Mouse (Mus musculus): ENCODE data around the gene Iqgap2. TPM values are rescaled to one million over a fixed set of nuclear protein-coding genes. Genes with fewer than 3 reads are reported as not detected.

Iqgap2 gene
- polyA plus RNA-seq, 1 experiment from 2014 or later = 5.2 TPM

DNA sequence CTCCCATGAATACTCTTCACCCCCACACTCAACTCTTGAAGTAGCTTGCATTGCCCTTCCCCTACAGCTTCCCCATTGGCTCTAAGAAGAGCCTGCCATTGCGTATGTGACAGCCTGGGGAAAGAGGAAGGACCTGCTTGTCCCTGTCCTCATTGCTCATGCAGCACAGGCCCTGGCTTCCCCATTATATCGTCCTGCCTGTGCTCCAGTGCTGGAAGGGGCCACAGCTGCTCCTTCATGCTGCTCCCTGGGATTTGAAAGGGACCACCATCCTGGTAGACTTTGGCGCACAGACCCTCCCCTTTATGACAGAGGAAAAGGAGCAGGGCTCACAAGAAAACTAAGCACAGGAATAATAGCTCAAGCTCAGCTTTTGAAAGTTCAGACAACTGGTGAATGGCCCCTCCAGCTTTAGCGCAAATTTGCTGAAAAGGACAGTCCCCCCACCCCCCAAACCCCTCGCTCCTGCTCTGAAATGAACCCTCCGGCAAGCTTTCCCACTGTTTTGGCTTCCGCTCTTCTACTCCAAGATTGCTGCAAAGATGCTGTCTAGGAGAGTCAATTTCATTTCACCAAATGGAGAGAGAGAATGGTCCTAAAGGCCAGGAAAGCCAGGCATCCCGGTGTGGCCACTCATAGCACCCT lies 22.7 kb downstream of the Iqgap2 start:
- Histone ChIP-seq H3K4me1 (replicated peaks; ENCODE audit: control insufficient read depth, insufficient read depth, low read length) (no peaks in the 10 kb centered on the region; the same call in 1 of the 2 replicates), H3K9ac (ENCODE audit: low read length) (no peak overlapping the region), H3K27me3 (ENCODE audit: control insufficient read depth, insufficient read depth, low read depth, low read length) (no peaks in the 10 kb centered on the region), H3K4me2 (ENCODE audit: low read depth, low read length) (no peak overlapping the region), H3K9me3 (ENCODE audit: control insufficient read depth, low read length) (no peaks in the 10 kb centered on the region), H3K36me3 (ENCODE audit: control insufficient read depth, insufficient read depth, low read length) (no peaks in the 10 kb centered on the region), H3K27ac (ENCODE audit: low read length) (no peak overlapping the region), H3K4me3 (ENCODE audit: low read length) (no peak overlapping the region)
- WGBS = 66% methylated on average over 8 of the region's 8 CpGs
- ATAC-seq (ENCODE audit: low read depth) = no peak

DNA sequence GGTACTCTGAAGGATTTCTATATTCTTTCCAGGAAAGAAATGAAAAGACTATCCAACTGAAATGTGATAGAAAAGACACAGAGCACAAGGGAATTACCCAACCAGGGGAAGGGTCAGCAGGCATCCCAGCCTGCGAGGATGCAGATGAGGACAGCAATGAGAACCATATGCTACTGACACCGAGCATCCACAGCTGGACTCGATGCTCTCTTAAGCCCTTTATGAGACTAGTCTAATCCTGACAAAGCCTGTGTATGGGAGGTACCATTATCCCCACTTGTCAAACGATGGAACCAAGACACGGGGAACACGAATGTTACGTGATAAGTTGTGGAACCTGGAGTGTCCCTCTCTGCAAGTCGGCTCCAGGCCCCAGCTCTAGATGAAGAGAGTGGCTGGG lies 29.5 kb downstream of the Iqgap2 start:
- Histone ChIP-seq H3K36me3 (ENCODE audit: control insufficient read depth, insufficient read depth, low read length) (no peaks in the 10 kb centered on the region), H3K4me2 (ENCODE audit: low read depth, low read length) (no peak overlapping the region), H3K9me3 (ENCODE audit: control insufficient read depth, low read length) (no peaks in the 10 kb centered on the region), H3K4me3 (ENCODE audit: low read length) (no peak overlapping the region), H3K9ac (ENCODE audit: low read length) (no peak overlapping the region), H3K27ac (ENCODE audit: low read length) (no peak overlapping the region), H3K4me1 (replicated peaks; ENCODE audit: control insufficient read depth, insufficient read depth, low read length) (no peaks in the 10 kb centered on the region), H3K27me3 (ENCODE audit: control insufficient read depth, insufficient read depth, low read depth, low read length) (no peaks in the 10 kb centered on the region)
- no peak for ATAC-seq (ENCODE audit: low read depth)
- WGBS = 75% methylated on average over 8 of the region's 8 CpGs

DNA sequence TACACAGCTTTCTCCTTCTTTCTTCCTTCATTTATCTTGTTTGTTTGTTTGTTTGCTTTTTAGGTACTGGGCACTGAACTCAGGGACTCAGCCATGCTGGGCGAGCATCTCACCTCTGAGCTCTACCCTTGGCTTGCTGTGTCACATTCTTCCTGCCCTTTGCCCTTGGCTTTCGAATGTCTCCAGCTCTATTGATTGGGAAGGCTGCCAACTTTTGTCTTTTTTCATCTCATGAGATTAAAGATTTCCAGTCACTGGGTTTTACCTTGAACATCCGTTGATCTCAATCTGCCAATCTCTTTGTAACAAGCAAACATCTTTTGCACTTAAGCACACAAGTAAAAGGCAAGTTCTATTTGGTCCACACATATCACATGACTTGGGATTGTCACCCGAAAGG lies 32.5 kb downstream of the Iqgap2 start:
- WGBS = 61% methylated on average over 4 of the region's 4 CpGs
- H3K9ac ChIP-seq (ENCODE audit: low read length) = no peak overlapping the region
- ATAC-seq (ENCODE audit: low read depth) = no peak

DNA sequence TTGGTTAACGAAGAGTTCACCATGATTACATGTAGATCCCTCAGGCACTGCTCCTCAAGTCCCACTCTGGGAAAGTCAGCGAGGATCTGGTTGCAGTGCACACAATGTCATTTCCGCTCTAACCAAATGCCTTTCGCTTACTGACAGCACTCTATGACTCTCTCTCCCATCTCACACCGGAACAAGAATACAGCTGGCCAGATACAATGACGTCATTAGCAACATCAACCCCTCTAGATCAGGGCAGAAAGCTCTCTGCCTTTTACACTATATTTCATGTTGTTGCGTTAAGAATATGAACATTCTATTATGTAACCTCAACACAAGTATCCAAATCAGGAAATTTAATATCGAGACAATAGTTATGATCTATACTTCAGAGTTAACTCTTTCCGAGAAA lies 32.9 kb downstream of the Iqgap2 start:
- Histone ChIP-seq H3K9me3 (ENCODE audit: control insufficient read depth, low read length) (no peaks in the 10 kb centered on the region), H3K27me3 (ENCODE audit: control insufficient read depth, insufficient read depth, low read depth, low read length) (no peaks in the 10 kb centered on the region), H3K36me3 (ENCODE audit: control insufficient read depth, insufficient read depth, low read length) (no peaks in the 10 kb centered on the region), H3K27ac (ENCODE audit: low read length) (no peak overlapping the region), H3K4me1 (replicated peaks; ENCODE audit: control insufficient read depth, insufficient read depth, low read length) (no peaks in the 10 kb centered on the region), H3K9ac (ENCODE audit: low read length) (no peak overlapping the region), H3K4me3 (ENCODE audit: low read length) (no peak overlapping the region), H3K4me2 (ENCODE audit: low read depth, low read length) (no peak overlapping the region)
- ATAC-seq (ENCODE audit: low read depth) = no peak
- 75% methylated on average over 9 of the region's 9 CpGs for WGBS

More for the DNA sequence above, 32.5 kb downstream of the Iqgap2 start:
- H3K4me1 ChIP-seq (replicated peaks; ENCODE audit: control insufficient read depth, insufficient read depth, low read length) = no peaks in the 10 kb centered on the region
- no peak overlapping the region for H3K4me3 ChIP-seq (ENCODE audit: low read length)
- H3K4me2 ChIP-seq (ENCODE audit: low read depth, low read length) = no peak overlapping the region
- no peak overlapping the region for H3K27ac ChIP-seq (ENCODE audit: low read length)
- no peaks in the 10 kb centered on the region for H3K27me3 ChIP-seq (ENCODE audit: control insufficient read depth, insufficient read depth, low read depth, low read length)
- H3K36me3 ChIP-seq (ENCODE audit: control insufficient read depth, insufficient read depth, low read length) = no peaks in the 10 kb centered on the region
- H3K9me3 ChIP-seq (ENCODE audit: control insufficient read depth, low read length) = no peaks in the 10 kb centered on the region

DNA sequence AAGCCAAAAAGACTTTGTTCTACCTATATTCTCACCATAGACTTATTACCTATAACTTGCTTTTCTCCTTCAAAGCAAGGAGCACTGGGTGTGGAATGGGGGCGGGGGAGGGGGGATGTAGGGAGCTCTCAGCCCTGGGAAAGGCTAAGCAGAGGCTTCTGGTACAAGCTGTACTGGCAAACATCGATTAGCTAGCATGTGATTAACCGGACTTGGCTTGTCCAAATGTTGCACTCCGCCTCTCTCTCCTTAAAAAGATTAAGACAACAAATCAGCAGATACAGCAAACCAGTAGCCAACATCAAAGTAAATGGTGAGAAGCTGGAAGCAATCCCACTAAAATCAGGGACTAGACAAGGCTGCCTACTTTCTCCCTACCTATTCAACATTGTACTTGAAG lies 36.2 kb downstream of the Iqgap2 start:
- WGBS = 77% methylated on average over 4 of the region's 4 CpGs
- H3K27ac ChIP-seq (ENCODE audit: low read length) = no peak overlapping the region
- no peaks in the 10 kb centered on the region for H3K4me1 ChIP-seq (replicated peaks; ENCODE audit: control insufficient read depth, insufficient read depth, low read length)
- H3K9ac ChIP-seq (ENCODE audit: low read length) = no peak overlapping the region
- H3K9me3 ChIP-seq (ENCODE audit: control insufficient read depth, low read length) = no peaks in the 10 kb centered on the region
- H3K27me3 ChIP-seq (ENCODE audit: control insufficient read depth, insufficient read depth, low read depth, low read length) = no peaks in the 10 kb centered on the region
- H3K4me3 ChIP-seq (ENCODE audit: low read length) = no peak overlapping the region
- ATAC-seq (ENCODE audit: low read depth) = no peak
- no peak overlapping the region for H3K4me2 ChIP-seq (ENCODE audit: low read depth, low read length)
- H3K36me3 ChIP-seq (ENCODE audit: control insufficient read depth, insufficient read depth, low read length) = no peaks in the 10 kb centered on the region

DNA sequence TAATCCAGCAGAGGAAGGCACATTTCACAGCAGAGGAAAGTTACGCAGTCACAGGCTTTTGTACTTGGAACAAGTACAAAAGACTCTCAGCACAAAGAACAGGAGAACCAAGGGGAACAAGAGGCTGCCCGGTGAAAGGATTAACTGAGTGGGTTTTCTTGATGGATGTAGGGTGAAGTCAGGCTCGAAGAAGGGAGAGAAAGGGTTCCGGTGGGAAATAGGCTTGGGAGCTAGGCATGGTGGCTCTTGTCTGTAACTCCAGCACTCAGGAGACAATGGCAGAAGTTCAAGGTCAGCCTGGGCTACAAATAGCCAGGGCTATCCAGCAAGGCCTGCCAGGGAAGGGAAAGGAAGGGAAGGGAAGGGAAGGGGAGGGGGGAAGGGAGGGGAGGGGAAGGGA lies 40.1 kb downstream of the Iqgap2 start:
- Histone ChIP-seq H3K27ac (ENCODE audit: low read length) (no peak overlapping the region), H3K4me1 (replicated peaks; ENCODE audit: control insufficient read depth, insufficient read depth, low read length) (no peaks in the 10 kb centered on the region), H3K4me2 (ENCODE audit: low read depth, low read length) (no peak overlapping the region), H3K9me3 (ENCODE audit: control insufficient read depth, low read length) (no peaks in the 10 kb centered on the region), H3K36me3 (ENCODE audit: control insufficient read depth, insufficient read depth, low read length) (no peaks in the 10 kb centered on the region), H3K9ac (ENCODE audit: low read length) (no peak overlapping the region), H3K4me3 (ENCODE audit: low read length) (no peak overlapping the region), H3K27me3 (ENCODE audit: control insufficient read depth, insufficient read depth, low read depth, low read length) (no peaks in the 10 kb centered on the region)
- WGBS = 64% methylated on average over 4 of the region's 4 CpGs
- ATAC-seq (ENCODE audit: low read depth) = no peak

DNA sequence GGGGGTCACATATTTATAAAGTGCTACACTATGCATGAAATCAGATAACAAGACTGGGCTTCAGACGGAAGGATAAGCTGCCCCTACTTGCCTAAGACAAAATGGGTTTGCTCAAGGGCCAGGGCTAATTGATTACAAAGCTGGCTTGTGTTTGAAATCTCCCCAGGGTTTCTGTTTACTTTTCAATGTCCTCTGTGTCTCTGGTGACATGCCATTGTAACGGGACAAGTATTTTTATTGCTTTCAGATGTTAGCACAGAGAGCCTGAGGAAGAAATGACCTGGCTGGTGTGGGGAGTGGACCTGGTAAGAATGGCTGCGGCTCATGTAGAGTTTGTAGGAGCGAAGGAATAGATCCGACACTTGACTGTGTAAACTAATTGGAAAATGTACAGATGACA lies 41.3 kb downstream of the Iqgap2 start:
- no peak overlapping the region for H3K4me2 ChIP-seq (ENCODE audit: low read depth, low read length)
- no peaks in the 10 kb centered on the region for H3K27me3 ChIP-seq (ENCODE audit: control insufficient read depth, insufficient read depth, low read depth, low read length)
- no peak for ATAC-seq (ENCODE audit: low read depth)
- H3K9me3 ChIP-seq (ENCODE audit: control insufficient read depth, low read length) = no peaks in the 10 kb centered on the region
- H3K4me3 ChIP-seq (ENCODE audit: low read length) = no peak overlapping the region
- H3K9ac ChIP-seq (ENCODE audit: low read length) = no peak overlapping the region
- no peak overlapping the region for H3K27ac ChIP-seq (ENCODE audit: low read length)
- H3K4me1 ChIP-seq (replicated peaks; ENCODE audit: control insufficient read depth, insufficient read depth, low read length) = no peaks in the 10 kb centered on the region
- H3K36me3 ChIP-seq (ENCODE audit: control insufficient read depth, insufficient read depth, low read length) = no peaks in the 10 kb centered on the region
- WGBS = 38% methylated on average over 5 of the region's 5 CpGs

DNA sequence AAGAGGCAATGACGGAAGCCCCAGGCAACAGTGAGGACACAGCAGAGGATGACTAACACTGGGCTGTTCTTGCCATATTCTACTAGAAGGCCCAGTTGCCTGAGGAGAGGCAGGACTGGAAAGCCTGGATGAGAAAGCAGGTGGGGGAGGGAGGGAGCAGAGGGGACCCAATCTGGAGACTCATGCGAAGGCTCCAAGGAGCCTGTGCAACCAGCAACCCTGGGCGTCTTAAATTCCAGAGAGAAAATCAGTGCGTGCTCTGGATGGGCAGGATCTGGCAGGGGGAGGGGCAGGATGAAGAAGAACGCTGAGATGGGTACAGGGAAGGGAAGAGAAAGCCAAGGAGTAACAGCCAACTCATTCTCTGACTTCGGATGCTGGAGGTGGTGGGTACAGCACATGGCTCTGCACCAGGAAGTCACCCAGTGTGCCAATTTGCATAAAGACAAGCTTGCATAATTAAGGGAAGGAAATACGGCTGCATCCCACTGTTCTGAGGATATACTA lies 42.2 kb downstream of the Iqgap2 start:
- Histone ChIP-seq H3K9me3 (ENCODE audit: control insufficient read depth, low read length) (no peaks in the 10 kb centered on the region), H3K4me3 (ENCODE audit: low read length) (no peak overlapping the region), H3K36me3 (ENCODE audit: control insufficient read depth, insufficient read depth, low read length) (no peaks in the 10 kb centered on the region), H3K27ac (ENCODE audit: low read length) (no peak overlapping the region), H3K4me2 (ENCODE audit: low read depth, low read length) (no peak overlapping the region), H3K4me1 (replicated peaks; ENCODE audit: control insufficient read depth, insufficient read depth, low read length) (no peaks in the 10 kb centered on the region), H3K27me3 (ENCODE audit: control insufficient read depth, insufficient read depth, low read depth, low read length) (no peaks in the 10 kb centered on the region), H3K9ac (ENCODE audit: low read length) (no peak overlapping the region)
- WGBS = 55% methylated on average over 7 of the region's 7 CpGs
- ATAC-seq (ENCODE audit: low read depth) = no peak

DNA sequence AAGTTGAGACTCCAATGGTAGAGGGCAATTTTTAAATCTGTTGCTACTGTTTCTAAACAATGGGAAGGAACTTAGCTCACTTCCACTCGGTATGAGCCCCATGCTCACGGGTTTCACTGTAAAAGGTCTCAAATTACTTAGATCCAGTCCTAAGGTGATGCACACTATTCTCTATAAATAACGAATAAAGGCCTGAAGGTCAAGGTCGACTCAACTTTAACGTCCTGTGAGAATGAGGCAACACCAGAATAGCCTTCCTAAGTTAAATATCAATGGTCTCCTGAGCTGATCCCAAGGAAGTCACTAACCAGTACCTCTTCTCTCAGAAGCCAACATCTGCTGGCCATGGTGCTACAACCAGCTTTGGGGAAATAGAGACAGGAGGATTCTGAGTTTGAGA lies 45.4 kb downstream of the Iqgap2 start:
- no peaks in the 10 kb centered on the region for H3K4me1 ChIP-seq (replicated peaks; ENCODE audit: control insufficient read depth, insufficient read depth, low read length)

DNA sequence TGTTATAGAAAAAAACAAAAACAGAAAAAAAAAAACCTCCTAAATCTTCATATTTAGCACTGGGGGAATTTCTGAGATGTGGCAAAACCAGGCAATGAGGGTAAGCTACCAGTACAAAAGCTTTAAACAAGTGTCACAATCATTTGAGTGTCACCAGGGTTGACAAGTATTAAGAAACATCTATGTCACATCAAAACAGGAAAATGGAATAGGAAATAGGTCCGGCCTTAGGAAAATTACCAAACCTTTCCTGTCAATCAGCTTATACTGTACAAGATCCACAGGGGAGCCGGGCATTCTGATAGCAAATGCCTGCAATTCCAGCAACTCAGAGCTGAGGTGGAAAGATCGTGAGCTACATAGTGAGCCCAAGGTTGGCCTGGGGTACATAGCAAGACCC lies 46.8 kb downstream of the Iqgap2 start:
- ATAC-seq (ENCODE audit: low read depth) = no peak
- no peaks in the 10 kb centered on the region for H3K27me3 ChIP-seq (ENCODE audit: control insufficient read depth, insufficient read depth, low read depth, low read length)
- H3K9ac ChIP-seq (ENCODE audit: low read length) = no peak overlapping the region
- H3K9me3 ChIP-seq (ENCODE audit: control insufficient read depth, low read length) = no peaks in the 10 kb centered on the region
- no peaks in the 10 kb centered on the region for H3K36me3 ChIP-seq (ENCODE audit: control insufficient read depth, insufficient read depth, low read length)
- no peak overlapping the region for H3K27ac ChIP-seq (ENCODE audit: low read length)
- H3K4me2 ChIP-seq (ENCODE audit: low read depth, low read length) = no peak overlapping the region
- H3K4me1 ChIP-seq (replicated peaks; ENCODE audit: control insufficient read depth, insufficient read depth, low read length) = no peaks in the 10 kb centered on the region
- 70% methylated on average over 3 of the region's 3 CpGs for WGBS
- H3K4me3 ChIP-seq (ENCODE audit: low read length) = no peak overlapping the region

More for the DNA sequence above, 45.4 kb downstream of the Iqgap2 start:
- Histone ChIP-seq H3K27me3 (ENCODE audit: control insufficient read depth, insufficient read depth, low read depth, low read length) (no peaks in the 10 kb centered on the region), H3K9ac (ENCODE audit: low read length) (no peak overlapping the region), H3K4me2 (ENCODE audit: low read depth, low read length) (no peak overlapping the region), H3K27ac (ENCODE audit: low read length) (no peak overlapping the region), H3K4me3 (ENCODE audit: low read length) (no peak overlapping the region), H3K9me3 (ENCODE audit: control insufficient read depth, low read length) (no peaks in the 10 kb centered on the region), H3K36me3 (ENCODE audit: control insufficient read depth, insufficient read depth, low read length) (no peaks in the 10 kb centered on the region)
- 64% methylated on average over 5 of the region's 5 CpGs for WGBS
- no peak for ATAC-seq (ENCODE audit: low read depth)
